Mouse (Mus musculus) ZHBTc4 (cell line): Measurements from ENCODE around the gene Ugt1a10.
A peak's percentile ranks its signal among the peaks of the same experiment; 100 is the strongest.

Experiments used
- DNase-seq: peaks from one replicate; pipeline ENCODE4 v3.0.0-alpha.2; 2011; ENCODE audit warnings: low read depth, low spot score

The Ugt1a10 gene

GRCm38 (mm10) chr1:88253540-88253939 lies 198.4 kb downstream of the Ugt1a10 start:
- no peak for DNase-seq

GRCm38 (mm10) chr1:88254793-88255465 lies 199.7 kb downstream of the Ugt1a10 start:
- no peak for DNase-seq

GRCm38 (mm10) chr1:88255466-88255857 lies 200.3 kb downstream of the Ugt1a10 start:
- no peak for DNase-seq

- DNase-seq, result no peak
Observed at GRCm38 (mm10) chr1:88255989-88256754, 201.0 kb downstream of the Ugt1a10 start.

- peak; percentile 42 for DNase-seq
Observed at GRCm38 (mm10) chr1:88256886-88257663, 201.9 kb downstream of the Ugt1a10 start.

- DNase-seq, result no peak
Observed at GRCm38 (mm10) chr1:88257681-88258080, 202.5 kb downstream of the Ugt1a10 start.

- no peak for DNase-seq
Observed at GRCm38 (mm10) chr1:88258361-88258760, 203.2 kb downstream of the Ugt1a10 start.

GRCm38 (mm10) chr1:88258881-88259642 lies 203.9 kb downstream of the Ugt1a10 start:
- DNase-seq, result no peak

GRCm38 (mm10) chr1:88259643-88260024 lies 204.4 kb downstream of the Ugt1a10 start:
- no peak for DNase-seq

- no peak for DNase-seq
Observed at GRCm38 (mm10) chr1:88260114-88260513, 204.9 kb downstream of the Ugt1a10 start.

GRCm38 (mm10) chr1:88260604-88261377 lies 205.6 kb downstream of the Ugt1a10 start:
- DNase-seq, result no peak

- DNase-seq, result no peak
Observed at GRCm38 (mm10) chr1:88261706-88262105, 206.5 kb downstream of the Ugt1a10 start.

- peak; percentile 64 for DNase-seq
Observed at GRCm38 (mm10) chr1:88262255-88262654, 207.1 kb downstream of the Ugt1a10 start.

- no peak for DNase-seq
Observed at GRCm38 (mm10) chr1:88262961-88263360, 207.8 kb downstream of the Ugt1a10 start.

- no peak for DNase-seq
Observed at GRCm38 (mm10) chr1:88263778-88264177, 208.6 kb downstream of the Ugt1a10 start.

- DNase-seq, result no peak
Observed at GRCm38 (mm10) chr1:88264237-88264868, 209.2 kb downstream of the Ugt1a10 start.

GRCm38 (mm10) chr1:88264869-88265240 lies 209.7 kb downstream of the Ugt1a10 start:
- DNase-seq, result no peak

- DNase-seq, result no peak
Observed at GRCm38 (mm10) chr1:88266123-88266522, 210.9 kb downstream of the Ugt1a10 start.

- no peak for DNase-seq
Observed at GRCm38 (mm10) chr1:88267489-88267888, 212.3 kb downstream of the Ugt1a10 start.

- DNase-seq, result no peak
Observed at GRCm38 (mm10) chr1:88268070-88268469, 212.9 kb downstream of the Ugt1a10 start.
